In genomic region chr13:59585648-59586005, GRCm38 (mm10) we compare ENCODE assay signal across 8 mouse cellular contexts. TPM values are rescaled to one million over a fixed set of nuclear protein-coding genes. Genes with fewer than 3 reads are reported as not detected.
DNase-seq lines count a peak whose midpoint lies in the region; ATAC-seq and TF ChIP-seq lines count a peak whose summit lies in the region.

No protein-coding gene starts in this region.

- H3K4me2 ChIP-seq in lung, embryonic 14.5 days = peak overlapping the region; percentile 92
- peak overlapping the region; percentile 93 for H3K4me2 ChIP-seq in hindbrain, embryonic 14.5 days (replicated peaks)
- H3K4me2 ChIP-seq in lung, embryonic 16.5 days (ENCODE audit: low read depth, low read length) = peak overlapping the region; percentile 69

- no peak for TF ChIP-seq CTCF in lung, embryonic 14.5 days (IDR thresholded peaks at IDR 0.05; ENCODE audit: low read depth)
- TF ChIP-seq CTCF in embryonic fibroblast, embryonic 13.5 days (IDR thresholded peaks at IDR 0.05; ENCODE audit: borderline replicate concordance, insufficient read depth, low read length) = no peak
- no peak for TF ChIP-seq CTCF in small intestine, adult 2 months (IDR thresholded peaks at IDR 0.05; ENCODE audit: extremely low read depth, insufficient read length, insufficient replicate concordance, low read depth, low read length)

- ATAC-seq in lung, embryonic 14.5 days (ENCODE audit: insufficient read depth) = peak; percentile 61
- ATAC-seq in hindbrain, embryonic 14.5 days (ENCODE audit: low FRiP score) = no peak
- ATAC-seq in lung, embryonic 16.5 days (ENCODE audit: low read depth) = no peak

- DNase-seq in lung, embryonic 14.5 days = peak; percentile 50
- no peak for DNase-seq in lung, postnatal 4 days
- DNase-seq in ZHBTc4 (ENCODE audit: low read depth, low spot score) = peak; percentile 66
- DNase-seq in hindbrain, embryonic 14.5 days (ENCODE audit: low spot score) = no peak
- DNase-seq in urinary bladder, postnatal 4 days (ENCODE audit: low spot score in 2 of 2) = no peak

- no peaks in the 10 kb centered on the region for H3K9me3 ChIP-seq in lung, embryonic 14.5 days (ENCODE audit: low read depth, low read length)
- no peaks in the 10 kb centered on the region for H3K9me3 ChIP-seq in hindbrain, embryonic 14.5 days (ENCODE audit: control insufficient read depth, low read length)
- no peaks in the 10 kb centered on the region for H3K9me3 ChIP-seq in lung, embryonic 16.5 days (ENCODE audit: control insufficient read depth, low read length)

- peak overlapping the region; percentile 94 for H3K4me3 ChIP-seq in lung, embryonic 14.5 days (ENCODE audit: low read depth, low read length)
- peak overlapping the region; percentile 93 for H3K4me3 ChIP-seq in embryonic fibroblast, embryonic 13.5 days (ENCODE audit: insufficient read depth, low read length)
- H3K4me3 ChIP-seq in hindbrain, embryonic 14.5 days (replicated peaks; ENCODE audit: low read length) = peak overlapping the region; percentile 96
- peak overlapping the region; percentile 97 for H3K4me3 ChIP-seq in lung, embryonic 16.5 days (ENCODE audit: low read length)
- peak overlapping the region; percentile 99 for H3K4me3 ChIP-seq in small intestine, adult 2 months (ENCODE audit: low read depth, low read length)

- no peak for TF ChIP-seq POLR2A in embryonic fibroblast, embryonic 13.5 days (IDR thresholded peaks at IDR 0.05; ENCODE audit: low read depth, low read length)
- no peak for TF ChIP-seq POLR2A in small intestine, adult 2 months (IDR thresholded peaks at IDR 0.05; ENCODE audit: low read depth, low read length)

- peak overlapping the region; percentile 75 for H3K27ac ChIP-seq in lung, embryonic 14.5 days (ENCODE audit: low read depth)
- H3K27ac ChIP-seq in embryonic fibroblast, embryonic 13.5 days (ENCODE audit: insufficient read depth, low read length) = peak overlapping the region; percentile 20; the same call in 1 of the 2 replicates
- peak overlapping the region; percentile 90 for H3K27ac ChIP-seq in hindbrain, embryonic 14.5 days
- peak overlapping the region; percentile 72 for H3K27ac ChIP-seq in lung, embryonic 16.5 days (ENCODE audit: low read length)
- peak overlapping the region; percentile 61 for H3K27ac ChIP-seq in small intestine, adult 2 months (ENCODE audit: insufficient read depth, low read depth, low read length)

- peaks cover 7% of the 10 kb centered on the region; the same call in 1 of the 2 replicates for H3K4me1 ChIP-seq in lung, embryonic 14.5 days (ENCODE audit: insufficient read depth)
- peaks cover 2% of the 10 kb centered on the region; the same call in 1 of the 2 replicates for H3K4me1 ChIP-seq in embryonic fibroblast, embryonic 13.5 days (ENCODE audit: control insufficient read depth, insufficient read depth, low read length)
- peaks cover 26% of the 10 kb centered on the region for H3K4me1 ChIP-seq in hindbrain, embryonic 14.5 days (replicated peaks; ENCODE audit: control insufficient read depth, insufficient read depth, low read length)
- H3K4me1 ChIP-seq in lung, embryonic 16.5 days (replicated peaks; ENCODE audit: control insufficient read depth, insufficient read depth, low read length) = peaks cover 21% of the 10 kb centered on the region
- H3K4me1 ChIP-seq in small intestine, adult 2 months (ENCODE audit: control insufficient read depth, insufficient read depth, insufficient read length, low read length) = peaks cover 4% of the 10 kb centered on the region; the same call in 1 of the 2 replicates

- H3K27me3 ChIP-seq in lung, embryonic 14.5 days (ENCODE audit: insufficient read depth, low read length) = no peaks in the 10 kb centered on the region
- no peaks in the 10 kb centered on the region for H3K27me3 ChIP-seq in hindbrain, embryonic 14.5 days (ENCODE audit: control insufficient read depth, insufficient read depth, low read length)
- no peaks in the 10 kb centered on the region for H3K27me3 ChIP-seq in lung, embryonic 16.5 days (ENCODE audit: control insufficient read depth, insufficient read depth, low read depth, low read length)
- H3K27me3 ChIP-seq in small intestine, adult 2 months (ENCODE audit: control insufficient read depth, insufficient read depth, low read length) = no peaks in the 10 kb centered on the region

- H3K36me3 ChIP-seq in lung, embryonic 14.5 days (ENCODE audit: insufficient read depth) = peaks cover 34% of the 10 kb centered on the region
- peaks cover 28% of the 10 kb centered on the region for H3K36me3 ChIP-seq in hindbrain, embryonic 14.5 days (replicated peaks; ENCODE audit: control insufficient read depth, insufficient read depth)
- H3K36me3 ChIP-seq in lung, embryonic 16.5 days (ENCODE audit: control insufficient read depth, insufficient read depth, low read length) = no peaks in the 10 kb centered on the region
- peaks cover 8% of the 10 kb centered on the region for H3K36me3 ChIP-seq in small intestine, adult 2 months (ENCODE audit: control insufficient read depth, insufficient read depth, low read length)

- peak overlapping the region; percentile 82 for H3K9ac ChIP-seq in lung, embryonic 14.5 days
- peak overlapping the region; percentile 93 for H3K9ac ChIP-seq in hindbrain, embryonic 14.5 days
- H3K9ac ChIP-seq in lung, embryonic 16.5 days (ENCODE audit: low read length) = peak overlapping the region; percentile 91

- under 1% methylated on average over 28 of the region's 28 CpGs for WGBS in lung, embryonic 14.5 days
- WGBS in hindbrain, embryonic 14.5 days = under 1% methylated on average over 28 of the region's 28 CpGs
- 0% methylated on average over 27 of the region's 28 CpGs for WGBS in lung, embryonic 16.5 days
- under 1% methylated on average over 28 of the region's 28 CpGs for WGBS in small intestine, adult 2 months

RNA-seq across cellular contexts. Expression of gene Naa35, which starts 0.6 kb away (rescaled TPM):
- polyA plus RNA-seq in lung, embryonic 14.5 days (2014; fragmentation: Nextera tagmentation; extraction: Ambion mirVana) = 82.4 and 83.5 TPM in 2 replicates
- 106 and 121 TPM in 2 replicates for polyA plus RNA-seq in embryonic fibroblast, embryonic 13.5 days (2011; ENCODE audit: insufficient read length, low read depth, missing spikeins)
- 119 and 124 TPM in 2 replicates for polyA plus RNA-seq in hindbrain, embryonic 14.5 days (2014; fragmentation: Nextera tagmentation; extraction: Ambion mirVana)
- 88.8 and 96.9 TPM in 2 replicates for polyA plus RNA-seq in lung, embryonic 16.5 days (2015; fragmentation: Nextera tagmentation; extraction: Ambion mirVana)
- polyA plus RNA-seq in small intestine, adult 2 months (2012; rRNA removed) = 20.2 and 31.3 TPM in 2 replicates

RNA-seq across cellular contexts. Expression of gene Agtpbp1, which starts 0.6 kb away (rescaled TPM):
- 18.2 and 22.7 TPM in 2 replicates for polyA plus RNA-seq in lung, embryonic 14.5 days (2014; fragmentation: Nextera tagmentation; extraction: Ambion mirVana)
- 62.4 and 62.8 TPM in 2 replicates for polyA plus RNA-seq in embryonic fibroblast, embryonic 13.5 days (2011; ENCODE audit: insufficient read length, low read depth, missing spikeins)
- 100 and 109 TPM in 2 replicates for polyA plus RNA-seq in hindbrain, embryonic 14.5 days (2014; fragmentation: Nextera tagmentation; extraction: Ambion mirVana)
- 17.8 and 19.3 TPM in 2 replicates for polyA plus RNA-seq in lung, embryonic 16.5 days (2015; fragmentation: Nextera tagmentation; extraction: Ambion mirVana)
- polyA plus RNA-seq in small intestine, adult 2 months (2012; rRNA removed) = 1.7 and 2.9 TPM in 2 replicates

Comparison
In these comparisons a context has a peak if more than half of its experiments do, and no peak if none do; other contexts are left out.
1. DNase-seq: peak in lung, embryonic 14.5 days (single experiment) and ZHBTc4 (single experiment); none in lung, postnatal 4 days (0 of 2), hindbrain, embryonic 14.5 days (single experiment) and urinary bladder, postnatal 4 days (0 of 2).
2. H3K27ac ChIP-seq: peak in every context shown above with its lines; median percentile 90 in hindbrain, embryonic 14.5 days; 75 in lung, embryonic 14.5 days; 72 in lung, embryonic 16.5 days; 61 in small intestine, adult 2 months; 20 in embryonic fibroblast, embryonic 13.5 days.
3. Peak in every context shown above with its lines, with median percentiles within 50 percentile points of each other: H3K4me2 ChIP-seq, H3K4me3 ChIP-seq and H3K9ac ChIP-seq.